Mouse (Mus musculus): ENCODE data around the gene Nckap5. TPM values are rescaled to one million over a fixed set of nuclear protein-coding genes. Genes with fewer than 3 reads are reported as not detected.

Gene Nckap5
- total and polyA plus RNA-seq, 2 experiments = 0.37 to 0.70 TPM

DNA sequence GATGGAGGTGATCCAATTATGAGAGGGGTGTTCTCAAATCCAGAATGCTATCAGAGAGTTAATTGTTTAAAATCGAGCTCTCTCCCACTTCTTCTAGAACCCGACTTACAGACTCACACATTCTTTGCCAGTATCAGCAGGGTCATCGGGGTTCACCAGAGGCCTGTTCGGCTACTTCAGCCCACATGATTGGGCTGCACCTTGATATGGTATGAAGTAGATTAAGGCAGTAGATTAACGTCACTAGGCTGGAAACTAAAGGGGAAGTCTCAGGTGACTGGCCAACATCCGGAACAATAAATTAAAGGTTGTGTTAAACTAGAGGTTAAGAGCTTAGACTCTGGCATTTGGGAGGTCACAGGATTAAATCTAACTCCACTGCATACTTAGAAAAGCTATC, 8.4 kb downstream of the Nckap5 start:
- Histone ChIP-seq H3K9ac (ENCODE audit: low read depth, low read length) (no peak overlapping the region), H3K4me3 (ENCODE audit: insufficient read depth, low read depth, low read length) (no peak overlapping the region), H3K27ac (replicated peaks; ENCODE audit: insufficient read depth, low read depth, low read length) (no peak overlapping the region), H3K79me2 (ENCODE audit: control insufficient read depth, insufficient read depth, low read length) (no peaks in the 10 kb centered on the region), H3K4me1 (ENCODE audit: control insufficient read depth, insufficient read depth, low read length) (no peaks in the 10 kb centered on the region), H3K36me3 (ENCODE audit: control insufficient read depth, insufficient read depth, low read length) (no peaks in the 10 kb centered on the region), H3K27me3 (ENCODE audit: control insufficient read depth, insufficient read depth, low read length) (peaks cover 3% of the 10 kb centered on the region; the same call in 1 of the 2 replicates)
- no peak for DNase-seq (ENCODE audit: extremely low read depth, low read depth, low spot score)
- 77% methylated on average over 6 of the region's 6 CpGs for WGBS
- TF ChIP-seq CTCF (IDR thresholded peaks at IDR 0.05; ENCODE audit: low read depth, low read length) (no peak), POLR2A (IDR thresholded peaks at IDR 0.05; ENCODE audit: extremely low read depth, insufficient read depth, low read length) (no peak)

DNA sequence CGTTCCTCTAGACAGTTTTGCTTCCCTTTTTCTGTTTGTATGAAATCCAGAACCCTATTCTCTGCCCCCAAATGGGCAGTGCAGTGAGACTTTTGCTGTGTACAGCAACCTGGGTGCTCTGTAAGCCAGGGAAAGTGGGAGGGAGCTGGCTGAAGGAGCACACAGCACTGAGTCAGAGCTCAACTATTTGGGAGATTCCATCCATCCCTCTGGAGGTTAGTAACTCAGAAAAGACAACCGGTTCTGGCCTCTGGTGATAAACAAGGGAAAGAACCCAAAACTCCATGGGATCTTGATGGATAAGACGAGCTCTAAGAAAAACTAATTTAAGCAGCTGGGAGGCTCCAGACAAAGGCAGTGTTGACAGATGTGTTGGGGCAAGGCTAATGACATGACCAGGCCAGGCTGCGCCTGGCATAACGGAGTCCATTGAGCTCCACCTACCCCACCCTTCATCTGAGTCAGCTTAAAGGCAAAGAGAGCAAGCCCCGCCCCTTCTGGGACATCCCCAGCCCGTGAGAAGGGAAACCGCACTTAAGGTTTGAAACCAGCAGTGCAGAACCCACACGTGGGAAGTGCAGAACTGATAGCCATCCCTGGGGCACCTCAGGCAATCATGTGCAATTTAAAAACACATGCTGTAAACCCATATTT, 13.1 kb downstream of the Nckap5 start:
- no peaks in the 10 kb centered on the region for H3K4me1 ChIP-seq (ENCODE audit: control insufficient read depth, insufficient read depth, low read length)
- H3K9ac ChIP-seq (ENCODE audit: low read depth, low read length) = no peak overlapping the region
- TF ChIP-seq CTCF (IDR thresholded peaks at IDR 0.05; ENCODE audit: low read depth, low read length) (no peak), POLR2A (IDR thresholded peaks at IDR 0.05; ENCODE audit: extremely low read depth, insufficient read depth, low read length) (no peak)
- 0 out of 2 replicates have a peak, but pooled peaks cover 3% of the 10 kb centered on the region for H3K27me3 ChIP-seq (ENCODE audit: control insufficient read depth, insufficient read depth, low read length)
- no peaks in the 10 kb centered on the region for H3K36me3 ChIP-seq (ENCODE audit: control insufficient read depth, insufficient read depth, low read length)
- no peaks in the 10 kb centered on the region for H3K79me2 ChIP-seq (ENCODE audit: control insufficient read depth, insufficient read depth, low read length)
- no peak overlapping the region for H3K27ac ChIP-seq (replicated peaks; ENCODE audit: insufficient read depth, low read depth, low read length)
- DNase-seq (ENCODE audit: extremely low read depth, low read depth, low spot score) = peak; percentile 6
- no peak overlapping the region for H3K4me3 ChIP-seq (ENCODE audit: insufficient read depth, low read depth, low read length)
- 44% methylated on average over 9 of the region's 9 CpGs for WGBS

DNA sequence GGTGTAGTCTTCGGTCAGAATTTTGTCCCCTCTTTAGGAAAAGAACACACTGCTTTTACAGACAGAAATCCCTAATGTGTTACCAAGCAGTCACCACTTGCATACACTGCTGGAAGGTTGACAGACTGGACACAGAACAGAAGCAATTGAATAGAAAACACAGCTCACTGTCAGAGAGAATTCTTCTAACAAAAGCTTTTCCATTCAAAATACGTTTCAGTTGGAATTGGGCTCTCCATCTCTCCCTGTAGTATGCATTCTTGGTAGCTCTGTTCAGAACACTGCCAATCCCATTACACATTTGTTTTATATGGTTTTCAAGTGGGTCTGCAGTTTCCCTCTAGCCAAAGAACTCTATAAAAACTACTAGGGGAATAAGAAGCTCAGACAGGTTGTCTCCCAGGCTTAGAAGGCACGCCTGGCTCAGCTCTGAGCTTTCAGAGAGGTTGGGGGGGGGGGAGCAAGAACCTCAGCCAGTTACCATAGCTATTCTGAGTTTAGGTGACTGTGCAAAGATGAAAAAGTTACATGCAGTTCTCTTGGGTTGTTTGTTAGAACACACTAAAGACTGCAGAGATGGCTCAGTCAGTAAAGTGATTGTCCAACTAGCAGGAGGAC, 23.5 kb downstream of the Nckap5 start:
- Histone ChIP-seq H3K27me3 (ENCODE audit: control insufficient read depth, insufficient read depth, low read length) (no peaks in the 10 kb centered on the region), H3K27ac (replicated peaks; ENCODE audit: insufficient read depth, low read depth, low read length) (no peak overlapping the region), H3K9ac (ENCODE audit: low read depth, low read length) (no peak overlapping the region), H3K36me3 (ENCODE audit: control insufficient read depth, insufficient read depth, low read length) (no peaks in the 10 kb centered on the region), H3K4me1 (ENCODE audit: control insufficient read depth, insufficient read depth, low read length) (no peaks in the 10 kb centered on the region), H3K79me2 (ENCODE audit: control insufficient read depth, insufficient read depth, low read length) (no peaks in the 10 kb centered on the region), H3K4me3 (ENCODE audit: insufficient read depth, low read depth, low read length) (no peak overlapping the region)
- WGBS = 82% methylated on average over 3 of the region's 3 CpGs
- TF ChIP-seq CTCF (IDR thresholded peaks at IDR 0.05; ENCODE audit: low read depth, low read length) (no peak), POLR2A (IDR thresholded peaks at IDR 0.05; ENCODE audit: extremely low read depth, insufficient read depth, low read length) (no peak)
- DNase-seq (ENCODE audit: extremely low read depth, low read depth, low spot score) = no peak

DNA sequence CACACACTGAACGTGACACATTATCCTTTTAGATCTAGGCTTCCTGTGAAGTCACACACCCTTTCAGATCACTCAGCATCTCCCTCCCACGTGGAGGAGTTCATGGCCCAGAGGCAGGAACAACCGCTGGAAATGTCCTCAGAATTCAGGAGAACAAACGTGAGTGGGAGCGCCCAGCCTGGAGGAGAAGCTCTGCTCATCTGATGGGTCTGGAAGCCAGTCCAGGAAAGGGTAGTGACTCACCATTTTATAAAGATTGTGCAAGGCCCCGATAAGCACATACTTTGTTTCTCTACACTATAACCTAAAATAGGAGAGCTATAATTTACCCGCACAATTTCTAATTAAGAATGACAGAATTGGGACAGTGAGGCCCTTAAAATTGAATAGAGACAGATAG, 24.1 kb downstream of the Nckap5 start:
- no peaks in the 10 kb centered on the region for H3K79me2 ChIP-seq (ENCODE audit: control insufficient read depth, insufficient read depth, low read length)
- no peak overlapping the region for H3K27ac ChIP-seq (replicated peaks; ENCODE audit: insufficient read depth, low read depth, low read length)
- no peaks in the 10 kb centered on the region for H3K36me3 ChIP-seq (ENCODE audit: control insufficient read depth, insufficient read depth, low read length)
- TF ChIP-seq POLR2A (IDR thresholded peaks at IDR 0.05; ENCODE audit: extremely low read depth, insufficient read depth, low read length) = no peak
- no peak for TF ChIP-seq CTCF (IDR thresholded peaks at IDR 0.05; ENCODE audit: low read depth, low read length)
- no peaks in the 10 kb centered on the region for H3K4me1 ChIP-seq (ENCODE audit: control insufficient read depth, insufficient read depth, low read length)
- H3K27me3 ChIP-seq (ENCODE audit: control insufficient read depth, insufficient read depth, low read length) = no peaks in the 10 kb centered on the region
- DNase-seq (ENCODE audit: extremely low read depth, low read depth, low spot score) = no peak
- H3K9ac ChIP-seq (ENCODE audit: low read depth, low read length) = no peak overlapping the region
- 71% methylated on average over 7 of the region's 7 CpGs for WGBS
- H3K4me3 ChIP-seq (ENCODE audit: insufficient read depth, low read depth, low read length) = no peak overlapping the region

DNA sequence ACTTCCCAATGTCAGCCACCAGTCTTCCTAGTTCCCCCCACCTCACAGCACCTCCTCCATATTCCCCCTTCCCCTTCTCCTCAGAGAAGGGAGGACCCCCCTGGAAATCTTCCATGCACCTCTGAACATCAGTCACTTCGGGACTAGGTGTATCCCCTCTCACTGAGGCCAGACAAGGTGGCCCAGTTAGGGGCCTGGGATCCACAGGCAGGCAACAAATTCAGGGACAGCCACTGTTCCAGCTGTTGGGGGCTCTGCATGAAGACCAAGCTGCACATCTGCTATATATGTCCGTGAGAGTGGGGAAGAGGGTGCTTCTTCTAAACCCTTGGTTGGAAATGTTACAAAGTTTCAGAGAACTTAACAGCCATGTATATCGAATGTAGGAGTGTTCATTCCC, 28.2 kb downstream of the Nckap5 start:
- H3K36me3 ChIP-seq (ENCODE audit: control insufficient read depth, insufficient read depth, low read length) = no peaks in the 10 kb centered on the region
- no peaks in the 10 kb centered on the region for H3K4me1 ChIP-seq (ENCODE audit: control insufficient read depth, insufficient read depth, low read length)
- WGBS = 71% methylated on average over 3 of the region's 3 CpGs
- no peaks in the 10 kb centered on the region for H3K79me2 ChIP-seq (ENCODE audit: control insufficient read depth, insufficient read depth, low read length)
- no peak for DNase-seq (ENCODE audit: extremely low read depth, low read depth, low spot score)
- H3K9ac ChIP-seq (ENCODE audit: low read depth, low read length) = no peak overlapping the region
- TF ChIP-seq CTCF (IDR thresholded peaks at IDR 0.05; ENCODE audit: low read depth, low read length) (no peak), POLR2A (IDR thresholded peaks at IDR 0.05; ENCODE audit: extremely low read depth, insufficient read depth, low read length) (no peak)
- H3K27me3 ChIP-seq (ENCODE audit: control insufficient read depth, insufficient read depth, low read length) = no peaks in the 10 kb centered on the region
- H3K27ac ChIP-seq (replicated peaks; ENCODE audit: insufficient read depth, low read depth, low read length) = no peak overlapping the region
- H3K4me3 ChIP-seq (ENCODE audit: insufficient read depth, low read depth, low read length) = no peak overlapping the region

DNA sequence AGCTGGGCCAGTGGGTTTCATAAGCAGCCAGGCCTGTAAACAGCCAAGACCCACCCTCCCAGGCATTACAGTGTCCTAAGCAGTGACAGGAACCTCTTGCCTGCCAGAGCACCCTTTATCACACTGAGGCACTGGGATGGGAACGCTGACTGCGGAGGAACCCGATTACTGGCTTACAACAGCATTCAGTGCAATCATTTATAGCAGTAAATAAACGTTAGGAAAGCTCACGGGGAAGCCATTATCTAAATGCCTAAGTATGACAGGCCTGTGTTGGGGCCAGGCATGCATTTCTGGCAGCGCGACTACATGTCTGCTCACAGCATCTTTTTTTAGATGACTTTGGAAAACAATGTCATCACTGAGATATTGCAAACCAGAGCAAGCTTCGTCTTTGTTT, 28.9 kb downstream of the Nckap5 start:
- Histone ChIP-seq H3K27ac (replicated peaks; ENCODE audit: insufficient read depth, low read depth, low read length) (no peak overlapping the region), H3K27me3 (ENCODE audit: control insufficient read depth, insufficient read depth, low read length) (no peaks in the 10 kb centered on the region), H3K79me2 (ENCODE audit: control insufficient read depth, insufficient read depth, low read length) (no peaks in the 10 kb centered on the region), H3K4me1 (ENCODE audit: control insufficient read depth, insufficient read depth, low read length) (no peaks in the 10 kb centered on the region), H3K36me3 (ENCODE audit: control insufficient read depth, insufficient read depth, low read length) (no peaks in the 10 kb centered on the region), H3K9ac (ENCODE audit: low read depth, low read length) (no peak overlapping the region), H3K4me3 (ENCODE audit: insufficient read depth, low read depth, low read length) (no peak overlapping the region)
- TF ChIP-seq CTCF (IDR thresholded peaks at IDR 0.05; ENCODE audit: low read depth, low read length) = no peak
- no peak for TF ChIP-seq POLR2A (IDR thresholded peaks at IDR 0.05; ENCODE audit: extremely low read depth, insufficient read depth, low read length)
- DNase-seq (ENCODE audit: extremely low read depth, low read depth, low spot score) = no peak
- 65% methylated on average over 8 of the region's 8 CpGs for WGBS

Measured in liver, adult 2 months (tissue).